Mouse (Mus musculus): ENCODE measurements around the gene Acot7. TPM values are rescaled to one million over a fixed set of nuclear protein-coding genes. Genes with fewer than 3 reads are reported as not detected.

The Acot7 gene
- polyA plus RNA-seq, 1 experiment from 2014 or later = 168 TPM

DNA sequence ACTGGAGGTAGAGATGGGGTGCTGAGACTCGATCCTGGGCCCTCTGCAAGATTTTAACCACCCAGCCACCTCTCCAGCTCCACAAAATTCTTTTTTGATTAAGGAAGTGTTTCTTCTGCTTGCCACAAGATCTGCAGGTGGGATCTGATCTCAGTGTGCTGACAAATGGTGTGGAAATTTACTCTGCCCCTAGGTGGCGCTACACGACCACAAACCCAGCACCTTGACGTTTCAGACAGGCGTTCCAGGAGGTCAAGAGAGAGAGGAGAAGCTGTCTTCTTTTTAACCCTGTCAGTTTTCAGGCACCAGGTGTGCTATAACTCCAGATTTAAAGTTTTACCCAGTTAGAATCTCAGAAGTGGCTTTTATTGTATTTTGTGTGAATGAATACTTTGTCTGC is 4.9 kb upstream of the Acot7 start:
- no peaks in the 10 kb centered on the region for H3K9me3 ChIP-seq (replicated peaks; ENCODE audit: control insufficient read depth, low read length)
- H3K4me2 ChIP-seq (ENCODE audit: low read length) = no peak overlapping the region
- peaks cover 2% of the 10 kb centered on the region; the same call in 1 of the 2 replicates for H3K27me3 ChIP-seq (replicated peaks; ENCODE audit: control insufficient read depth, insufficient read depth, low read length)
- H3K4me3 ChIP-seq (ENCODE audit: low read depth, low read length) = no peak overlapping the region
- no peaks in the 10 kb centered on the region for H3K36me3 ChIP-seq (ENCODE audit: control insufficient read depth, insufficient read depth, low read length)
- no peak overlapping the region for H3K9ac ChIP-seq (ENCODE audit: low read length)
- H3K27ac ChIP-seq (ENCODE audit: low read depth, low read length) = no peak overlapping the region
- 0 out of 2 replicates have a peak, but pooled peaks cover 4% of the 10 kb centered on the region for H3K4me1 ChIP-seq (ENCODE audit: control insufficient read depth, insufficient read depth, low read length)
- no peak for ATAC-seq
- peak; percentile 80 for DNase-seq (ENCODE audit: low spot score)
- 3% methylated on average over 5 of the region's 5 CpGs for WGBS

- ATAC-seq (no peak), DNase-seq (ENCODE audit: low spot score) (no peak)
- WGBS = 84% methylated on average over 9 of the region's 9 CpGs
- no peaks in the 10 kb centered on the region for H3K9me3 ChIP-seq (replicated peaks; ENCODE audit: control insufficient read depth, low read length)
- no peak overlapping the region for H3K27ac ChIP-seq (ENCODE audit: low read depth, low read length)
- peaks cover 5% of the 10 kb centered on the region; the same call in 1 of the 2 replicates for H3K27me3 ChIP-seq (replicated peaks; ENCODE audit: control insufficient read depth, insufficient read depth, low read length)
- no peak overlapping the region for H3K9ac ChIP-seq (ENCODE audit: low read length)
- H3K4me2 ChIP-seq (ENCODE audit: low read length) = no peak overlapping the region
- H3K4me1 ChIP-seq (ENCODE audit: control insufficient read depth, insufficient read depth, low read length) = peaks cover 2% of the 10 kb centered on the region; the same call in 1 of the 2 replicates
- no peak overlapping the region for H3K4me3 ChIP-seq (ENCODE audit: low read depth, low read length)
- no peaks in the 10 kb centered on the region for H3K36me3 ChIP-seq (ENCODE audit: control insufficient read depth, insufficient read depth, low read length)
Measured at GRCm38 (mm10) chr4:152173956-152174355, 4.0 kb upstream of the Acot7 start.

- H3K27ac ChIP-seq (ENCODE audit: low read depth, low read length) = no peak overlapping the region
- H3K9ac ChIP-seq (ENCODE audit: low read length) = no peak overlapping the region
- H3K4me1 ChIP-seq (ENCODE audit: control insufficient read depth, insufficient read depth, low read length) = peaks cover 6% of the 10 kb centered on the region
- DNase-seq (ENCODE audit: low spot score) (no peak), ATAC-seq (no peak)
- no peaks in the 10 kb centered on the region for H3K9me3 ChIP-seq (replicated peaks; ENCODE audit: control insufficient read depth, low read length)
- H3K27me3 ChIP-seq (replicated peaks; ENCODE audit: control insufficient read depth, insufficient read depth, low read length) = peaks cover 5% of the 10 kb centered on the region; the same call in 1 of the 2 replicates
- H3K4me2 ChIP-seq (ENCODE audit: low read length) = no peak overlapping the region
- H3K4me3 ChIP-seq (ENCODE audit: low read depth, low read length) = no peak overlapping the region
- WGBS = 71% methylated on average over 3 of the region's 3 CpGs
- H3K36me3 ChIP-seq (ENCODE audit: control insufficient read depth, insufficient read depth, low read length) = 0 out of 2 replicates have a peak, but pooled peaks cover 3% of the 10 kb centered on the region
Measured at GRCm38 (mm10) chr4:152176638-152177037, 1.3 kb upstream of the Acot7 start.

DNA sequence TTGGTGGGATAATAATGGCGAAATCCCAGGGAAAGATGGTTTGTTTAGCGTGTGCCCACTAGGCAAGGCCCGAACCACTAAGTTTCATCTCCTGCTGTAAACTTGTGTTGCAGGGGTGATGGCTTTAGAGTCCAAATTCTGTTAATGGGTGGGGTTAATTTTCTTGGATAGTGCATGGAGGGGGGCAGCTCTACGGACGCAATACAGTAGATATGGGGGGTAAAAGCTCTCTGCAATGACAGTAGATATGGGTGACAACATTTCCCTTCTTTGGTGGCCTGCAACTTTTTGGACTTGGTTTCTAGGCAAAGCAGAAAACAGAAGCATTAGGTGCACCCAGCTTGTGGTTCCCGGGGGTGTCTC is 779 bp upstream of the Acot7 start:
- 64% methylated on average over 6 of the region's 6 CpGs for WGBS
- peak overlapping the region; percentile 86 for H3K9ac ChIP-seq (ENCODE audit: low read length)
- H3K4me3 ChIP-seq (ENCODE audit: low read depth, low read length) = peak overlapping the region; percentile 70
- DNase-seq (ENCODE audit: low spot score) (no peak), ATAC-seq (no peak)
- H3K4me1 ChIP-seq (ENCODE audit: control insufficient read depth, insufficient read depth, low read length) = peaks cover 6% of the 10 kb centered on the region
- H3K27ac ChIP-seq (ENCODE audit: low read depth, low read length) = 0 out of 2 replicates have a peak overlapping the region, but pooled peaks have one; percentile 75
- H3K9me3 ChIP-seq (replicated peaks; ENCODE audit: control insufficient read depth, low read length) = no peaks in the 10 kb centered on the region
- 0 out of 2 replicates have a peak, but pooled peaks cover 3% of the 10 kb centered on the region for H3K36me3 ChIP-seq (ENCODE audit: control insufficient read depth, insufficient read depth, low read length)
- peaks cover 5% of the 10 kb centered on the region; the same call in 1 of the 2 replicates for H3K27me3 ChIP-seq (replicated peaks; ENCODE audit: control insufficient read depth, insufficient read depth, low read length)
- H3K4me2 ChIP-seq (ENCODE audit: low read length) = peak overlapping the region; percentile 81

GRCm38 (mm10) chr4:152178344-152178864 is 470 bp downstream of the Acot7 start:
- H3K27me3 ChIP-seq (replicated peaks; ENCODE audit: control insufficient read depth, insufficient read depth, low read length) = peaks cover 5% of the 10 kb centered on the region; the same call in 1 of the 2 replicates
- 0 out of 2 replicates have a peak, but pooled peaks cover 4% of the 10 kb centered on the region for H3K36me3 ChIP-seq (ENCODE audit: control insufficient read depth, insufficient read depth, low read length)
- under 1% methylated on average over 35 of the region's 35 CpGs for WGBS

GRCm38 (mm10) chr4:152178916-152179705 is 1.2 kb downstream of the Acot7 start:
- Histone ChIP-seq H3K9ac (ENCODE audit: low read length) (peak overlapping the region; percentile 83), H3K27me3 (replicated peaks; ENCODE audit: control insufficient read depth, insufficient read depth, low read length) (peaks cover 5% of the 10 kb centered on the region; the same call in 1 of the 2 replicates), H3K9me3 (replicated peaks; ENCODE audit: control insufficient read depth, low read length) (no peaks in the 10 kb centered on the region), H3K36me3 (ENCODE audit: control insufficient read depth, insufficient read depth, low read length) (0 out of 2 replicates have a peak, but pooled peaks cover 7% of the 10 kb centered on the region), H3K27ac (ENCODE audit: low read depth, low read length) (no peak overlapping the region), H3K4me2 (ENCODE audit: low read length) (peak overlapping the region; percentile 81), H3K4me1 (ENCODE audit: control insufficient read depth, insufficient read depth, low read length) (peaks cover 6% of the 10 kb centered on the region), H3K4me3 (ENCODE audit: low read depth, low read length) (peak overlapping the region; percentile 70)
- 25% methylated on average over 16 of the region's 16 CpGs for WGBS
- no peak for DNase-seq (ENCODE audit: low spot score)
- ATAC-seq = no peak

More at GRCm38 (mm10) chr4:152178344-152178864, 470 bp downstream of the Acot7 start:
- Histone ChIP-seq H3K4me2 (ENCODE audit: low read length) (peak overlapping the region; percentile 81), H3K27ac (ENCODE audit: low read depth, low read length) (no peak overlapping the region), H3K9me3 (replicated peaks; ENCODE audit: control insufficient read depth, low read length) (no peaks in the 10 kb centered on the region), H3K4me3 (ENCODE audit: low read depth, low read length) (peak overlapping the region; percentile 70), H3K4me1 (ENCODE audit: control insufficient read depth, insufficient read depth, low read length) (peaks cover 6% of the 10 kb centered on the region), H3K9ac (ENCODE audit: low read length) (peak overlapping the region; percentile 83)
- ATAC-seq = peak; percentile 70
- DNase-seq (ENCODE audit: low spot score) = peak; percentile 37

DNA sequence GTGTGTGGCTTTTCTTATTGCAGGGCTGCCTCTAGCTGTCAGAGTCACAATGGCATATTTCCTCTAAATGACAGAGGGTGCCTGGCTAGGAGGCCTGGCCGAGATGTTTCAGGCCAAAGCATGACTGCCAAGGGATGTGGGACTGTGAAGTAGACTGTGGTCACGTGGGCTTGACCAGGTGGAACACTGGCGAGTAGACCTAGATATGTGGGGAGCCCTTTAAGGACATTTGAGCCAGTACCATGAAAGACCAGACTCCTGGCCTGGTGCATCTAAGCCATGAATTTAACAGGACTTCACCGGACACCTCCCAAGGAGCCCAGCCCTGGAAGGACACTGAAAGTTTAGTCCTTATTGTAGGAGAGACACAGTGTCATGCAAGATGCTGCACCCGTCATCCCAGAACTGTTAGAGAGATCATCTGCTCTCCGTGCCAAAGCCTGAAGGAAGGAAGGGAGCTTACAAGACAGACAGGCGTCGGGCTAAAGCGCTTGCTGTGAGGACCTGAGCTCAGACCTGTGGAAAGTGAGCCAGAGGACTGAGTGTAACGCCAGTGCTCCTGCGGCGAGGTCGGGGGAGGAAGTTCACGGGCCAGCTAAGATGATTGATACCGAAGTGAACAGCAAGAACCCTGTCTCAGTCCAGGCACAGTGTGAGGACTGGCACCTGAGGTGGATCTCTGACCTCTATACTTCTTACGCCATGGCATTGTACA is 2.2 kb downstream of the Acot7 start:
- DNase-seq (ENCODE audit: low spot score) = no peak
- Histone ChIP-seq H3K4me3 (ENCODE audit: low read depth, low read length) (no peak overlapping the region), H3K4me1 (ENCODE audit: control insufficient read depth, insufficient read depth, low read length) (peaks cover 7% of the 10 kb centered on the region), H3K27me3 (replicated peaks; ENCODE audit: control insufficient read depth, insufficient read depth, low read length) (peaks cover 5% of the 10 kb centered on the region; the same call in 1 of the 2 replicates), H3K36me3 (ENCODE audit: control insufficient read depth, insufficient read depth, low read length) (0 out of 2 replicates have a peak, but pooled peaks cover 7% of the 10 kb centered on the region), H3K9ac (ENCODE audit: low read length) (no peak overlapping the region; the same call in 1 of the 2 replicates), H3K4me2 (ENCODE audit: low read length) (no peak overlapping the region), H3K9me3 (replicated peaks; ENCODE audit: control insufficient read depth, low read length) (no peaks in the 10 kb centered on the region), H3K27ac (ENCODE audit: low read depth, low read length) (no peak overlapping the region)
- 89% methylated on average over 16 of the region's 16 CpGs for WGBS
- ATAC-seq = no peak

GRCm38 (mm10) chr4:152182205-152182604 is 4.3 kb downstream of the Acot7 start:
- 0 out of 2 replicates have a peak, but pooled peaks cover 3% of the 10 kb centered on the region for H3K27me3 ChIP-seq (replicated peaks; ENCODE audit: control insufficient read depth, insufficient read depth, low read length)
- H3K36me3 ChIP-seq (ENCODE audit: control insufficient read depth, insufficient read depth, low read length) = 0 out of 2 replicates have a peak, but pooled peaks cover 7% of the 10 kb centered on the region
- H3K27ac ChIP-seq (ENCODE audit: low read depth, low read length) = no peak overlapping the region
- DNase-seq (ENCODE audit: low spot score) (no peak), ATAC-seq (no peak)
- H3K9me3 ChIP-seq (replicated peaks; ENCODE audit: control insufficient read depth, low read length) = no peaks in the 10 kb centered on the region
- no peak overlapping the region for H3K9ac ChIP-seq (ENCODE audit: low read length)
- H3K4me3 ChIP-seq (ENCODE audit: low read depth, low read length) = no peak overlapping the region
- H3K4me1 ChIP-seq (ENCODE audit: control insufficient read depth, insufficient read depth, low read length) = peaks cover 24% of the 10 kb centered on the region
- H3K4me2 ChIP-seq (ENCODE audit: low read length) = no peak overlapping the region
- 92% methylated on average over 10 of the region's 10 CpGs for WGBS
